Mouse (Mus musculus): ENCODE data around the gene Crebzf. TPM values are rescaled to one million over a fixed set of nuclear protein-coding genes. Genes with fewer than 3 reads are reported as not detected.
A peak's percentile ranks its signal among the peaks of the same experiment; 100 is the strongest.

Crebzf gene
- 10 to 100 TPM; 15.3 to 17.7 (median 15.8) TPM for total RNA-seq (2022)

DNA sequence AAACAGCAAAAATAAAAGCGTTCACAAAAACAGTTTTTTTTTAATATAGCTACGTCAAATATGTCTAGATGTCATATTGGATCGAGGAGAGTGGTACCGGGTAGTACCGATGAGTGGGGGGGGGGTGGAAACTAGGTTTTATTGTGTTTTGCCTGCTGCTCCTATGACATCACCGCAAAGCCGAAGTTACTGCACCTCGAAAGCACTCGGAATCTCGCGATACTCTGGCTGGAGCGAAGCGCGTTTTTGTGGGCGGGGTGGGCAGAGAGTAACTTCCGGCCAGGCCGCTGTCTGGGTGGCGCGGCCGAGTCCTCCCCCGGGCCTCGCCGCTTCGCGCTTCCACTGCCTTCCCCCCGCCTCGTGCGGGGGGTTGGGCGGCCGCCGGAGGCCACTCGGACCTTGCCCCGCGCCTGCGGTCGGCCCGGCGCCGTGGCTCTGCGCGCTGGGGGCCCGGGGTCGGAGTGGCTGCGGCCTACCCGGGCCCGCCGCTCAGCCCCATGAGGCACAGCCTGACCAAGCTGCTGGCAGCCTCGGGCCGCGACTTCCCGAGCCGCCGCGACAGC, at the start of gene Crebzf:
Gene Crebzf, plus strand, starts transcription at position 212 of the 563 bp plus-strand sequence.
- DNase-seq (ENCODE audit: low spot score in 2 of 2) = peak; percentile 91 to 94

DNA sequence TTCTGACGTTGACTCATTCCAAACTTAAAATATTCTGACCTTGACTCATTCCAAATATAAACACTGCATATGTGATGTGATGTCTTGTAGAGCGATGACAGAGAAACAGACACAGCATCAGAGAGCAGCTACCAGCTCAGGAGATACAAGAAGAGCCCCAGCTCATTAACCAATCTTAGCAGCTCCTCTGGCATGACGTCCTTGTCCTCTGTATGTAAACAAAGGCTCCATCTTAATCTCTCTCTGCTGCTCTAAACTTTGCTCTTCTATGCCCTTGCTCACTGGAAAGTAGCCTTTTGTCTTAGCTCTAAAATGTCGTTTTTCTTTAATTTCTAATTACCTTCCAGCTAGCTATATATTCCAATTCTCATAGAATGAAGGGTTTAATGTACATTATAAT, 47.5 kb upstream of the Crebzf start:
- no peak for DNase-seq (ENCODE audit: low spot score in 2 of 2)

GRCm38 (mm10) chr7:90395928-90396327, 46.6 kb upstream of the Crebzf start:
- no peak for DNase-seq (ENCODE audit: low spot score in 2 of 2)

GRCm38 (mm10) chr7:90409934-90410333, 32.6 kb upstream of the Crebzf start:
- DNase-seq (ENCODE audit: low spot score in 2 of 2) = peak in 1 of 2 experiments; percentile 22

GRCm38 (mm10) chr7:90426020-90427001, 16.2 kb upstream of the Crebzf start, which contains the start of gene Ccdc89:
Gene Ccdc89 (plus strand): TSS chr7:90426577.
- peak; percentile 61 to 66 for DNase-seq (ENCODE audit: low spot score in 2 of 2)

DNA sequence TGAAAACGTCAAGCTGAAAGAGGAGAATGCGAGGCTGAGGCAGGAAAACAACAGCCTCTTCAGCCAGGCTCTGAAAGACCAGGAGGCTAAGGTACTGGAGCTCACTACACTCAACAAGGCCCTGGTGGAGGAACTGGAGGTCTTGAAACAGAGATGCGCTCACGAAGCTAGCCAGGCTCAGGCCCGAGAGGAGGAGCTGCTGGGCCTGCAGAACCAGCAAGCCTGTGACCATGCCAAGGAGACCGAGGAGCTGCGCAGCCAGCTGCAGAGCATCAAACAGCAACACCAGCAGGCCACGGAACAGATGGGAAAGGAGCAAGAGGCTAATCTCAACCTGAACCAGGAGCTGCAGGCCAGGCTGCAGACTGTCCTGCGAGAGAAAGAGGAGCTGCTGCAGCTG, 15.5 kb upstream of the Crebzf start:
- DNase-seq (ENCODE audit: low spot score in 2 of 2) = no peak

GRCm38 (mm10) chr7:90432221-90432620, 10.3 kb upstream of the Crebzf start:
- DNase-seq (ENCODE audit: low spot score in 2 of 2) = no peak

GRCm38 (mm10) chr7:90440044-90440443, 2.5 kb upstream of the Crebzf start:
- no peak for DNase-seq (ENCODE audit: low spot score in 2 of 2)

- no peak for DNase-seq (ENCODE audit: low spot score in 2 of 2)
Measured at GRCm38 (mm10) chr7:90442070-90442469, 459 bp upstream of the Crebzf start.

DNA sequence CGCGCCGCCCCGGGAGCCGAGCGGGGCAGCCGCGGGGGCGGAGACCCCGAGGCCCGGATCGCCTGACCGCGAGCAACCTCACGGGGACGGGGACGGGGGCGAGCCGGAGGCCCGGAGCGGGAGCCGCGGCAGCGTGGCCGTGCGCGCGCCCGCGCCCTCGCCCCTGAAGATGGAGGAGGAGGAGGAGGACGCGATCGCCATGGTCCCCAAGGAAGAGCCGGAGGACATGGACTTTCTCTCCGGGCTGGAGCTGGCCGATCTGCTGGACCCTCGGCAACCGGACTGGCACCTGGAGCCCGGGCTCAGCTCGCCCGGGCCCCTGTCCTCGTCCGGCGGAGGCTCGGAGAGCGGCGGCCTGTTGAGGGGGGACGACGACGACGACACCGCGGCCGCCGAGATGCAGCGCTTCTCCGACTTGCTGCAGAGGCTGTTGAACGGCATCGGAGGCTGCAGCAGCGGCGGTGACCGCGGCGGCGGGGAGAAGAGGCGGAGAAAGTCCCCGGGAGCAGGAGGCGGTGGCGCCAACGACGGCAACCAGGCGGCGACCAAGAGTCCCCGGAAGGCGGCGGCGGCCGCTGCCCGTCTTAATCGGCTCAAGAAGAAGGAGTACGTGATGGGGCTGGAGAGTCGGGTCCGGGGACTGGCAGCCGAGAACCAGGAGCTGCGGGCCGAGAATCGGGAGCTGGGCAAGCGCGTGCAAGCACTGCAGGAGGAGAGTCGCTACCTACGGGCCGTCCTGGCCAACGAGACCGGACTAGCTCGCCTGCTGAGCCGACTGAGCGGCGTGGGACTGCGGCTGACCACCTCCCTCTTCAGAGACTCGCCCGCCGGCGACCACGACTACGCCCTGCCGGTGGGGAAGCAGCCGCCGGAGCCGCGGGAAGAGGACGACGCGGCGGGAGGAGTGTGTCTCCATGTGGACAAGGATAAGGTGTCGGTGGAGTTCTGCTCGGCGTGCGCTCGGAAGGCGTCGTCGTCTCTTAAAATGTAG, 867 bp downstream of the Crebzf start:
- peak; percentile 38 to 51 for DNase-seq (ENCODE audit: low spot score in 2 of 2)

DNA sequence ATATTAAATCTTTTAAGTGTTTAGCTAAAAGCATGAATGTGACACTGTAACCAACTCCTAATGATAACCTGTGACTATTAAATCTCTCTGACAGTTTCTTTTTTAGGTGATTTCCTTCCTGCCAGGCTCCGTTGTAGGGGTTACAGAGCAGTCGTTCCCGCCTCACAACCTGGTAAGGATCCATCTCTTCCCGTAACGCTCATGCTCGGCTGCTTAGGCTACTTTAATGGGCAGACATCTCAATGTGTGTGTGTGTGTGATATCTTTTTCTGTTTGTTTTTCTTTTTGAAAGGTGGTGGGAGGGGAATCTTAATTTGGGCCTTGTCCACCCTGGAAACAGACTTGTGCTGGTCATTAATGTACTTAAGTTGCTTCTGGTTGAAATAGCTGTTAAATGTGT, 1.7 kb downstream of the Crebzf start:
- DNase-seq (ENCODE audit: low spot score in 2 of 2) = no peak

- no peak for DNase-seq (ENCODE audit: low spot score in 2 of 2)
Measured at GRCm38 (mm10) chr7:90456149-90456844, 13.8 kb downstream of the Crebzf start.

- peak; percentile 72 to 80 for DNase-seq (ENCODE audit: low spot score in 2 of 2)
Measured at GRCm38 (mm10) chr7:90456845-90457468, 14.4 kb downstream of the Crebzf start, which contains the start of gene Tmem126a. Gene Tmem126a (minus strand): TSS chr7:90457229.

- no peak for DNase-seq (ENCODE audit: low spot score in 2 of 2)
Measured at GRCm38 (mm10) chr7:90457517-90457916, 15.0 kb downstream of the Crebzf start.

DNA sequence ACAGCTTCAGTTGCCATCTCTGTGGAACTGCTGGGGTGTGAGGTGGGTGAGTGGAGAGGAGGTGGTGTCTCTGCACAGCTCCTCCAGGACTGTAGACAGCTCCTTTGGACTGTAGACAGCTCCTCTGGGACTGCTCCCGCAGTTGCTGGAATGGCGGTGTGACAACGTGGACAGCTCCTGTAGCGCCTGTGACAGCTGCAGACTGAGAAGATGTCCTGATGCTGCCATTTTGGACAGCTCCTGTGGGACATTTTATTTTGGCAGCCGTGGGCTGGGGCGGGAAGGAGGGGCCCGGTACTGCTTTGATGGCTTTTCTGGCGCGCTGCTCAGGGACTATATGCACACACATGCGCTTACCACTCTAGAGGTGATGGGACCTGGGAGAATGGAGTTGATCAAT, 17.8 kb downstream of the Crebzf start:
- no peak for DNase-seq (ENCODE audit: low spot score in 2 of 2)

DNA sequence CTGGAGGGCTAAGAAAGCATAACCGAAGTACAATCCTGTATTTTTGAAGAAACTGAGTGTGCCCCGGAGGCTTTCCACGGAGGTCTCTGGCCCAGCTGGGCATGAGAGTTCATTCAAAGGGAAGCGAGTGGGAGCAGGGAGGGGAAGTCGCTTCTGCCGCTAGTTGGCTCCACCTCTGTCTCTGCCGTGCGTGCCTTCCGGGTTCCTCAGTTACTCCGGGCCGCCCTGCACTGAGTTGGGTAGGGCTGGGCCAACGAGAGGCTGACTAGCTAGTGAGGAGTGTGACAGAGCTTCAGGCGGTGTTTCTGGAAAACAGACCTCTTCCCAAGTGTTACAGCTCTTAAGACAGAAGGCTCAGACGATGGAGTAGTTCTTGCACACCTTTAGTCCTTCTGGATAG, 18.4 kb downstream of the Crebzf start:
- no peak for DNase-seq (ENCODE audit: low spot score in 2 of 2)

- no peak for DNase-seq (ENCODE audit: low spot score in 2 of 2)
Measured at GRCm38 (mm10) chr7:90461441-90461840, 18.9 kb downstream of the Crebzf start.

GRCm38 (mm10) chr7:90473511-90473910, 31.0 kb downstream of the Crebzf start:
- no peak for DNase-seq (ENCODE audit: low spot score in 2 of 2)

- DNase-seq (ENCODE audit: low spot score in 2 of 2) = peak; percentile 99
Measured at GRCm38 (mm10) chr7:90475793-90476312, 33.3 kb downstream of the Crebzf start, which contains the start of gene Tmem126b. Gene Tmem126b (minus strand): TSS chr7:90476001.
